Mouse (Mus musculus): ENCODE measurements at regions not wholly inside any gene's neighbourhood (a gene's known extent, or its start where the extent isn't known, plus 50 kb on each side); places are given as distances from the start of the nearest gene placed in this dataset.

GRCm38 (mm10) chr6:126475555-126475954 is 59.7 kb downstream of the Kcna5 start:
- TF ChIP-seq EP300 (IDR thresholded peaks at IDR 0.05; ENCODE audit: low read depth) (no peak), CTCF (IDR thresholded peaks at IDR 0.05; ENCODE audit: low read depth) (no peak)

Data from liver, embryonic 14.5 days (tissue).